Comparison of ENCODE assay signal across 8 mouse cellular contexts in genomic region chr8:84815547-84815946, GRCm38 (mm10). TPM values are rescaled to one million over a fixed set of nuclear protein-coding genes. Genes with fewer than 3 reads are reported as not detected.
DNase-seq lines count a peak whose midpoint lies in the region; ATAC-seq lines count a peak whose summit lies in the region.

No protein-coding gene starts in this region.

- peaks cover 2% of the 10 kb centered on the region; the same call in 1 of the 2 replicates for H3K27me3 ChIP-seq in hindbrain, embryonic 16.5 days (replicated peaks; ENCODE audit: control insufficient read depth, insufficient read depth, low read length)

- H3K27ac ChIP-seq in hindbrain, embryonic 16.5 days (ENCODE audit: low read depth, low read length) = peak overlapping the region; percentile 69

- peak; percentile 87 for DNase-seq in T-cell, adult 2 months (ENCODE audit: low spot score)
- peak; percentile 99 for DNase-seq in cerebellum, postnatal 36 days
- peak; percentile 99 for DNase-seq in gastrocnemius, adult 18-20 months (ENCODE audit: low spot score)
- peak; percentile 97 to 100 for DNase-seq in left cerebral cortex, adult 18-20 months (ENCODE audit: low spot score in 2 of 2)
- peak; percentile 97 for DNase-seq in lung, postnatal 36 days
- DNase-seq in retina, embryonic 14.5 days (ENCODE audit: low spot score) = peak; percentile 97
- DNase-seq in thymus, postnatal 36 days = peak; percentile 87 to 94

- H3K4me1 ChIP-seq in hindbrain, embryonic 16.5 days (ENCODE audit: control insufficient read depth, insufficient read depth, low read depth, low read length) = peaks cover 16% of the 10 kb centered on the region

- ATAC-seq in hindbrain, embryonic 16.5 days = peak; percentile 44

- 11% methylated on average over 9 of the region's 9 CpGs for WGBS in hindbrain, embryonic 16.5 days

- H3K4me2 ChIP-seq in hindbrain, embryonic 16.5 days (ENCODE audit: low read length) = no peak overlapping the region; the same call in 1 of the 2 replicates

- H3K4me3 ChIP-seq in hindbrain, embryonic 16.5 days (ENCODE audit: low read length) = no peak overlapping the region

- no peaks in the 10 kb centered on the region for H3K36me3 ChIP-seq in hindbrain, embryonic 16.5 days (ENCODE audit: control insufficient read depth, insufficient read depth, low read length)

- peak overlapping the region; percentile 45; the same call in 1 of the 2 replicates for H3K9ac ChIP-seq in hindbrain, embryonic 16.5 days (ENCODE audit: low read depth, low read length)

- H3K9me3 ChIP-seq in hindbrain, embryonic 16.5 days (ENCODE audit: control insufficient read depth, low read length) = no peaks in the 10 kb centered on the region

RNA-seq across cellular contexts. Expression of gene Dand5, which starts 7.1 kb away (rescaled TPM):
- 10 to 100 TPM; 12.8 to 12.9 TPM for total RNA-seq in gastrocnemius, adult 18-20 months (2021)
- polyA plus RNA-seq in hindbrain, embryonic 16.5 days (2015; fragmentation: Nextera tagmentation; extraction: Ambion mirVana) = 15.4 and 17.1 TPM in 2 replicates
- total RNA-seq in left cerebral cortex, adult 18-20 months (2021) = 10 to 100 TPM; 10.2 to 10.8 TPM

RNA-seq across cellular contexts. Expression of gene Nfix, which starts 15.4 kb away (rescaled TPM):
- 100 to 1,000 TPM; 481 to 528 TPM for total RNA-seq in gastrocnemius, adult 18-20 months (2021)
- 94.3 and 109 TPM in 2 replicates for polyA plus RNA-seq in hindbrain, embryonic 16.5 days (2015; fragmentation: Nextera tagmentation; extraction: Ambion mirVana)
- 100 to 1,000 TPM; 291 to 300 TPM for total RNA-seq in left cerebral cortex, adult 18-20 months (2021)

RNA-seq across cellular contexts. Expression of gene Gadd45gip1, which starts 15.8 kb away (rescaled TPM):
- 10 to 100 TPM; 22.9 to 24.2 TPM for total RNA-seq in gastrocnemius, adult 18-20 months (2021)
- 40.6 and 40.7 TPM in 2 replicates for polyA plus RNA-seq in hindbrain, embryonic 16.5 days (2015; fragmentation: Nextera tagmentation; extraction: Ambion mirVana)
- 10 to 100 TPM; 26.6 to 28.5 TPM for total RNA-seq in left cerebral cortex, adult 18-20 months (2021)

RNA-seq across cellular contexts. Expression of gene Rad23a, which starts 24.9 kb away (rescaled TPM):
- total RNA-seq in gastrocnemius, adult 18-20 months (2021) = 100 to 1,000 TPM; 171 to 176 TPM
- polyA plus RNA-seq in hindbrain, embryonic 16.5 days (2015; fragmentation: Nextera tagmentation; extraction: Ambion mirVana) = 78.2 and 95.4 TPM in 2 replicates
- 10 to 100 TPM; 78.9 to 79.8 TPM for total RNA-seq in left cerebral cortex, adult 18-20 months (2021)

RNA-seq across cellular contexts. Expression of gene Calr, which starts 31.2 kb away (rescaled TPM):
- total RNA-seq in gastrocnemius, adult 18-20 months (2021) = 100 to 1,000 TPM; 145 to 160 TPM
- 743 and 792 TPM in 2 replicates for polyA plus RNA-seq in hindbrain, embryonic 16.5 days (2015; fragmentation: Nextera tagmentation; extraction: Ambion mirVana)
- total RNA-seq in left cerebral cortex, adult 18-20 months (2021) = 100 to 1,000 TPM; 456 to 475 TPM
